Mouse (Mus musculus): ENCODE data around the gene Rin2.

- no peak for TF ChIP-seq POLR2AphosphoS2 (IDR thresholded peaks at IDR 0.05; ENCODE audit: low read depth, low read length)
- no peak for TF ChIP-seq POLR2A (IDR thresholded peaks at IDR 0.05; ENCODE audit: low read depth, low read length)
- no peak for TF ChIP-seq CTCF (conservative IDR thresholded peaks at IDR 0.05 in 1 of 2, IDR thresholded peaks at IDR 0.05 in 1 of 2; ENCODE audit: low read depth in 2 of 2, low read length in 2 of 2)
- no peak for TF ChIP-seq MYC (IDR thresholded peaks at IDR 0.05; ENCODE audit: low read depth, low read length)
- no peak for TF ChIP-seq EP300 (IDR thresholded peaks at IDR 0.05; ENCODE audit: low read length)
- TF ChIP-seq NELFE (IDR thresholded peaks at IDR 0.05; ENCODE audit: low read depth, low read length): no peak
- no peak for TF ChIP-seq E2F4 (IDR thresholded peaks at IDR 0.05; ENCODE audit: insufficient replicate concordance, low read depth, low read length)
- no peak for TF ChIP-seq ETS1 (conservative IDR thresholded peaks at IDR 0.05; ENCODE audit: low read depth, low read length)
These were observed 210.1 kb downstream of the Rin2 start for GRCm38 (mm10) chr2:145884913-145885785.
